Mouse (Mus musculus) bone marrow, adult 2 months (tissue): ENCODE measurements at regions not wholly inside any gene's neighbourhood (a gene's known extent, or its start where the extent isn't known, plus 50 kb on each side); places are given as distances from the start of the nearest gene placed in this dataset.

ENCODE experiments used
- CTCF ChIP-seq: fragments of 200-500 bp; IDR thresholded peaks from 2 replicates; pipeline ENCODE4 v1.5.1; 2011; ENCODE audit warnings: low read length, control low read depth; ENCODE audit not compliant: control insufficient read depth, insufficient read depth
- POLR2A ChIP-seq: fragments of 200-500 bp; IDR thresholded peaks from 2 replicates; pipeline ENCODE4 v1.6.1; 2011; ENCODE audit warnings: low read depth, mild to moderate bottlenecking, control low read depth, low read length, borderline replicate concordance; ENCODE audit not compliant: control insufficient read depth

DNA sequence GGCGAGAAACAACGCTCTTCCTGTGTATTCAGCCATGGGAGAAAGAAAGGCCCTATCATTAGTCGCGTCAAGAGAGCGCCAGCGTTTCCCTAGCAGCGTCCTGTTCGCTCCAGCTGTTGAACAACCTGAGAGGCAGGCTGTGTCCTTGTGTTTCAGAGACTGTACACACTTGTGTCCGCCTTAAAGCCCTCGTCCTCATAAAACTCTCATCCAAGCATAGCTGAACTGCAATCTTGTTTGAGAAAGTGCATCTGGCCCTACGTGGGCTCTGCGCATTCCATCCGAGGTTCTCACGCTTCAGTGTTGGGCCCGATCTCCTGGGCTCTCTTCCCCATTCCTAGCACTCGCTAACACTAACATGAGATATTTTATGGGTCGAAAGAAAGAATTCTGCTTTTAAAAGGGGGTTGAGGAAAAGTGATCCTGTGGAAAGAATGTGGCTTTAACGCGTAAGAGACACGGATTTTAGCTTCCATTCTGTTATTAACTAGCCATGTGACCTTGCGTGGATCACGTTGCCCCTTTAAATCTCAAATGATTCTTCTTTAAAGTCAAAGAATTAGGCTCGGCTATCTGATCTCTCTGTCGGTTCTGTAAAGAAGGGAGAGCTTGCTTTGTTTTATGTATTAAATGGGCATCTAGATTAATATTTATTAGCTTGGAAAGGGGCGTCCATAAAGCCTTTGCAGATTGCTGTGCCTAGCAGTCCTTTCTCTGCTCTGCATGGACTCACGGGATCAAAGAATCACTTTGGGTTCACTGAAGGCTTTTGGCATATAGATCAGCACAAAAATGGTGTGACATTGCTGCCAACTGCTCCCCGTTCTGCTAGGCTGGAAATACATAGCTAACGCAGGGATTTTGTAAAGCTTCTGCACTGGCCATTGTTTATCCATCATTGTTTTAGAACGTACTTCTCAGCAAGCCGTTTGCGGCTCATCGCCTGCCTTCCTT lies 261.3 kb upstream of the Pmfbp1 start:
- no peak for TF ChIP-seq POLR2A
- no peak for TF ChIP-seq CTCF
